Mouse (Mus musculus) cerebellum, adult 11 months (tissue): ENCODE results near the gene Trcg1.

Source experiments
- DNase-seq: peaks from one replicate; pipeline ENCODE4 v3.0.0; 2022

The Trcg1 gene

GRCm38 (mm10) chr9:57233767-57234166, 2.6 kb upstream of the Trcg1 start:
- no peak for DNase-seq

GRCm38 (mm10) chr9:57237705-57238104, 1.3 kb downstream of the Trcg1 start:
- no peak for DNase-seq

- DNase-seq = no peak
Measured at GRCm38 (mm10) chr9:57238220-57238619, 1.9 kb downstream of the Trcg1 start.

GRCm38 (mm10) chr9:57241111-57241510, 4.8 kb downstream of the Trcg1 start:
- DNase-seq = no peak

GRCm38 (mm10) chr9:57242916-57243315, 6.6 kb downstream of the Trcg1 start:
- DNase-seq = no peak

- DNase-seq = no peak
Measured at GRCm38 (mm10) chr9:57244106-57244685, 7.8 kb downstream of the Trcg1 start.

GRCm38 (mm10) chr9:57246482-57246881, 10.1 kb downstream of the Trcg1 start:
- DNase-seq = no peak

GRCm38 (mm10) chr9:57247201-57247671, 10.9 kb downstream of the Trcg1 start:
- no peak for DNase-seq

GRCm38 (mm10) chr9:57248030-57248942, 11.9 kb downstream of the Trcg1 start:
- no peak for DNase-seq

GRCm38 (mm10) chr9:57250026-57250425, 13.7 kb downstream of the Trcg1 start:
- DNase-seq = no peak

GRCm38 (mm10) chr9:57251139-57251538, 14.8 kb downstream of the Trcg1 start:
- no peak for DNase-seq

GRCm38 (mm10) chr9:57254061-57254460, 17.7 kb downstream of the Trcg1 start:
- DNase-seq = no peak

GRCm38 (mm10) chr9:57254823-57255495, 18.6 kb downstream of the Trcg1 start:
- no peak for DNase-seq

GRCm38 (mm10) chr9:57256309-57256708, 20.0 kb downstream of the Trcg1 start:
- no peak for DNase-seq

GRCm38 (mm10) chr9:57256861-57257260, 20.5 kb downstream of the Trcg1 start:
- no peak for DNase-seq

- DNase-seq = no peak
Measured at GRCm38 (mm10) chr9:57257627-57258026, 21.3 kb downstream of the Trcg1 start.

GRCm38 (mm10) chr9:57259736-57260135, 23.4 kb downstream of the Trcg1 start:
- DNase-seq = peak; percentile 88

GRCm38 (mm10) chr9:57260940-57261339, 24.6 kb downstream of the Trcg1 start:
- DNase-seq = no peak

GRCm38 (mm10) chr9:57261516-57261912, 25.2 kb downstream of the Trcg1 start:
- DNase-seq = peak; percentile 33

GRCm38 (mm10) chr9:57261913-57262794, 25.8 kb downstream of the Trcg1 start, which contains the start of gene 1700017B05Rik:
Gene 1700017B05Rik, minus strand, starts transcription at chr9:57262612.
- DNase-seq = peak; percentile 56

GRCm38 (mm10) chr9:57262795-57263684, 26.7 kb downstream of the Trcg1 start:
- no peak for DNase-seq
